Mouse (Mus musculus) gastrocnemius, adult 18-20 months (tissue): ENCODE measurements around the gene 9930022D16Rik. TPM values are rescaled to one million over a fixed set of nuclear protein-coding genes. Genes with fewer than 3 reads are reported as not detected.

Experiments used
- DNase-seq: peaks from one replicate; pipeline ENCODE4 v3.0.0; 2021; ENCODE audit warnings: low spot score
- total RNA-seq, 2 experiments: library from RNA; stranded (reverse); gene quantifications; 2 replicates each; pipeline ENCODE4 v1.2.3; 2021

9930022D16Rik gene
- total RNA-seq, 2 experiments from 2014 or later: not detected

- DNase-seq: no peak
These were observed 3.1 kb downstream of the 9930022D16Rik start for GRCm38 (mm10) chr11:109416709-109417420.

GRCm38 (mm10) chr11:109417472-109418040, 3.8 kb downstream of the 9930022D16Rik start:
- no peak for DNase-seq

- no peak for DNase-seq
These were observed 5.7 kb downstream of the 9930022D16Rik start for GRCm38 (mm10) chr11:109419461-109419860.

- no peak for DNase-seq
These were observed 6.3 kb downstream of the 9930022D16Rik start for GRCm38 (mm10) chr11:109419961-109420566.

- DNase-seq: no peak
These were observed 6.8 kb downstream of the 9930022D16Rik start for GRCm38 (mm10) chr11:109420567-109420962.

- no peak for DNase-seq
These were observed 7.5 kb downstream of the 9930022D16Rik start for GRCm38 (mm10) chr11:109421205-109421604.

- no peak for DNase-seq
These were observed 8.5 kb downstream of the 9930022D16Rik start for GRCm38 (mm10) chr11:109422263-109422662.

GRCm38 (mm10) chr11:109423294-109423693, 9.6 kb downstream of the 9930022D16Rik start:
- no peak for DNase-seq

GRCm38 (mm10) chr11:109425392-109426271, 11.9 kb downstream of the 9930022D16Rik start, which contains the start of gene Amz2:
TSS of gene Amz2 (plus strand) at chr11:109425946.
- peak; percentile 100 for DNase-seq

- no peak for DNase-seq
These were observed 12.5 kb downstream of the 9930022D16Rik start for GRCm38 (mm10) chr11:109426272-109426586.

- DNase-seq: no peak
These were observed 13.6 kb downstream of the 9930022D16Rik start for GRCm38 (mm10) chr11:109427353-109427752.

GRCm38 (mm10) chr11:109434233-109434798, 20.6 kb downstream of the 9930022D16Rik start:
- no peak for DNase-seq

GRCm38 (mm10) chr11:109436889-109437288, 23.2 kb downstream of the 9930022D16Rik start:
- DNase-seq: no peak

GRCm38 (mm10) chr11:109439209-109439608, 25.5 kb downstream of the 9930022D16Rik start:
- DNase-seq: no peak

GRCm38 (mm10) chr11:109439829-109440340, 26.2 kb downstream of the 9930022D16Rik start:
- peak; percentile 82 for DNase-seq

GRCm38 (mm10) chr11:109440641-109441040, 26.9 kb downstream of the 9930022D16Rik start:
- no peak for DNase-seq

GRCm38 (mm10) chr11:109441119-109441518, 27.4 kb downstream of the 9930022D16Rik start:
- DNase-seq: peak; percentile 22

- DNase-seq: no peak
These were observed 28.5 kb downstream of the 9930022D16Rik start for GRCm38 (mm10) chr11:109442166-109442730.

GRCm38 (mm10) chr11:109443468-109444263, 29.9 kb downstream of the 9930022D16Rik start:
- no peak for DNase-seq

GRCm38 (mm10) chr11:109444600-109444999, 30.9 kb downstream of the 9930022D16Rik start:
- no peak for DNase-seq
